Mouse (Mus musculus) liver, embryonic 11.5 days (tissue): ENCODE measurements around the gene Adamtsl2. TPM values are rescaled to one million over a fixed set of nuclear protein-coding genes. Genes with fewer than 3 reads are reported as not detected.
A peak's percentile ranks its signal among the peaks of the same experiment; 100 is the strongest.

Source experiments
- ATAC-seq: fragments of 200-750 bp; cut with Nextera tagmentation; replicated peaks from 2 replicates; pipeline ENCODE4 v1.8.0; 2017; ENCODE audit warnings: moderate number of reproducible peaks, mild to moderate bottlenecking, moderate TSS enrichment, moderate library complexity; ENCODE audit not compliant: low FRiP score
- DNase-seq: peaks from one replicate; pipeline ENCODE4 v3.0.0-alpha.2; 2017; ENCODE audit warnings: low spot score
- H3K27ac ChIP-seq: fragments of 300-500 bp; sonication (generic); 2 replicates; pipeline ENCODE4 v1.5.1; 2014; ENCODE audit warnings: mild to moderate bottlenecking, low read depth, low read length, control low read depth
- H3K27me3 ChIP-seq: fragments of 300-500 bp; sonication (generic); replicated peaks from 2 replicates; pipeline ENCODE4 v1.6.1; 2014; ENCODE audit warnings: low read length, mixed read lengths; ENCODE audit not compliant: control insufficient read depth, insufficient read depth
- H3K36me3 ChIP-seq: fragments of 300-500 bp; sonication (generic); 2 replicates; pipeline ENCODE4 v1.6.1; 2014; ENCODE audit warnings: mild to moderate bottlenecking, low read length, moderate library complexity, mixed read lengths; ENCODE audit not compliant: control insufficient read depth, insufficient read depth
- H3K4me1 ChIP-seq: fragments of 300-500 bp; sonication (generic); replicated peaks from 2 replicates; pipeline ENCODE4 v1.6.1; 2014; ENCODE audit warnings: low read length, mixed read lengths; ENCODE audit not compliant: control insufficient read depth, insufficient read depth
- H3K4me2 ChIP-seq: fragments of 300-500 bp; sonication (generic); 2 replicates; pipeline ENCODE4 v1.6.1; 2014; ENCODE audit warnings: mild to moderate bottlenecking, control low read depth, moderate library complexity
- H3K4me3 ChIP-seq: fragments of 300-500 bp; sonication (generic); 2 replicates; pipeline ENCODE4 v1.5.1; 2014; ENCODE audit warnings: low read depth, low read length, control low read depth
- H3K9ac ChIP-seq: fragments of 300-500 bp; sonication (generic); 2 replicates; pipeline ENCODE4 v1.6.1; 2014; ENCODE audit warnings: low read depth, low read length, control low read depth
- H3K9me3 ChIP-seq: fragments of 300-500 bp; sonication (generic); 2 replicates; pipeline ENCODE4 v1.6.1; 2016; ENCODE audit warnings: low read length, inconsistent platforms, mixed read lengths; ENCODE audit not compliant: control insufficient read depth
- WGBS: fragments of 180-500 bp; shearing (Covaris S2); extraction: QIAGEN DNeasy Blood & Tissue Kit; methylation state at CpG from one replicate; pipeline ENCODE4 v1.1.7; 2014; 5-methylcytosine and 5-hydroxymethylcytosine counted together
- polyA plus RNA-seq: library from polyadenylated mRNA; unstranded; fragments of >200 nt; fragmentation: Nextera tagmentation; extraction: Ambion mirVana; gene quantifications from 2 replicates; pipeline ENCODE4 v1.2.1, GENCODE M21; 2014

Adamtsl2 gene
- polyA plus RNA-seq, 1 experiment from 2014 or later: 3.5 TPM

- ATAC-seq (no peak), DNase-seq (no peak)
- Histone ChIP-seq H3K27me3 (no peaks in the 10 kb centered on the region; the same call in 1 of the 2 replicates), H3K27ac (no peak overlapping the region), H3K9ac (no peak overlapping the region), H3K9me3 (no peaks in the 10 kb centered on the region), H3K36me3 (no peaks in the 10 kb centered on the region), H3K4me3 (no peak overlapping the region), H3K4me1 (no peaks in the 10 kb centered on the region), H3K4me2 (no peak overlapping the region)
- 83% methylated on average over 10 of the region's 10 CpGs for WGBS
These were observed 35.0 kb downstream of the Adamtsl2 start for GRCm38 (mm10) chr2:27114169-27114568.

- Histone ChIP-seq H3K4me3 (no peak overlapping the region), H3K27me3 (no peaks in the 10 kb centered on the region; the same call in 1 of the 2 replicates), H3K4me2 (no peak overlapping the region), H3K9me3 (no peaks in the 10 kb centered on the region), H3K36me3 (no peaks in the 10 kb centered on the region), H3K9ac (no peak overlapping the region), H3K4me1 (no peaks in the 10 kb centered on the region; the same call in 1 of the 2 replicates), H3K27ac (no peak overlapping the region)
- WGBS: 51% methylated on average over 4 of the region's 4 CpGs
- ATAC-seq (no peak), DNase-seq (no peak)
These were observed 39.3 kb downstream of the Adamtsl2 start for GRCm38 (mm10) chr2:27118452-27118851.

GRCm38 (mm10) chr2:27119766-27120165, 40.6 kb downstream of the Adamtsl2 start:
- H3K4me2 ChIP-seq: no peak overlapping the region
- ATAC-seq (no peak), DNase-seq (no peak)
- H3K4me1 ChIP-seq: no peaks in the 10 kb centered on the region; the same call in 1 of the 2 replicates
- H3K9ac ChIP-seq: no peak overlapping the region
- no peaks in the 10 kb centered on the region for H3K36me3 ChIP-seq
- H3K27me3 ChIP-seq: no peaks in the 10 kb centered on the region; the same call in 1 of the 2 replicates
- no peak overlapping the region for H3K4me3 ChIP-seq
- no peak overlapping the region for H3K27ac ChIP-seq
- H3K9me3 ChIP-seq: no peaks in the 10 kb centered on the region
- WGBS: 80% methylated on average over 2 of the region's 2 CpGs

GRCm38 (mm10) chr2:27120241-27120641, 41.1 kb downstream of the Adamtsl2 start:
- Histone ChIP-seq H3K4me1 (no peaks in the 10 kb centered on the region; the same call in 1 of the 2 replicates), H3K36me3 (no peaks in the 10 kb centered on the region), H3K27me3 (no peaks in the 10 kb centered on the region; the same call in 1 of the 2 replicates), H3K4me2 (no peak overlapping the region), H3K9me3 (no peaks in the 10 kb centered on the region), H3K9ac (no peak overlapping the region), H3K4me3 (no peak overlapping the region), H3K27ac (no peak overlapping the region)
- ATAC-seq: no peak
- 80% methylated on average over 8 of the region's 8 CpGs for WGBS
- no peak for DNase-seq

- Histone ChIP-seq H3K4me3 (no peak overlapping the region), H3K4me2 (no peak overlapping the region), H3K27me3 (no peaks in the 10 kb centered on the region; the same call in 1 of the 2 replicates), H3K4me1 (no peaks in the 10 kb centered on the region; the same call in 1 of the 2 replicates), H3K27ac (no peak overlapping the region), H3K9me3 (no peaks in the 10 kb centered on the region), H3K9ac (no peak overlapping the region), H3K36me3 (no peaks in the 10 kb centered on the region)
- WGBS: 18% methylated on average over 9 of the region's 9 CpGs
- no peak for ATAC-seq
- no peak for DNase-seq
These were observed 42.6 kb downstream of the Adamtsl2 start for GRCm38 (mm10) chr2:27121626-27122355.

- ATAC-seq: no peak
- Histone ChIP-seq H3K36me3 (no peaks in the 10 kb centered on the region), H3K4me2 (no peak overlapping the region), H3K4me3 (no peak overlapping the region), H3K27me3 (no peaks in the 10 kb centered on the region; the same call in 1 of the 2 replicates), H3K4me1 (no peaks in the 10 kb centered on the region; the same call in 1 of the 2 replicates), H3K27ac (no peak overlapping the region), H3K9me3 (no peaks in the 10 kb centered on the region), H3K9ac (no peak overlapping the region)
- DNase-seq: no peak
- WGBS: 73% methylated on average over 9 of the region's 9 CpGs
These were observed 43.4 kb downstream of the Adamtsl2 start for GRCm38 (mm10) chr2:27122578-27122977.

GRCm38 (mm10) chr2:27123121-27123520, 43.9 kb downstream of the Adamtsl2 start:
- H3K36me3 ChIP-seq: no peaks in the 10 kb centered on the region
- H3K4me1 ChIP-seq: no peaks in the 10 kb centered on the region; the same call in 1 of the 2 replicates
- WGBS: 83% methylated on average over 4 of the region's 4 CpGs
- no peak overlapping the region for H3K9ac ChIP-seq
- H3K27me3 ChIP-seq: no peaks in the 10 kb centered on the region; the same call in 1 of the 2 replicates
- DNase-seq (no peak), ATAC-seq (no peak)
- no peak overlapping the region for H3K27ac ChIP-seq
- no peaks in the 10 kb centered on the region for H3K9me3 ChIP-seq
- no peak overlapping the region for H3K4me2 ChIP-seq
- no peak overlapping the region for H3K4me3 ChIP-seq

DNA sequence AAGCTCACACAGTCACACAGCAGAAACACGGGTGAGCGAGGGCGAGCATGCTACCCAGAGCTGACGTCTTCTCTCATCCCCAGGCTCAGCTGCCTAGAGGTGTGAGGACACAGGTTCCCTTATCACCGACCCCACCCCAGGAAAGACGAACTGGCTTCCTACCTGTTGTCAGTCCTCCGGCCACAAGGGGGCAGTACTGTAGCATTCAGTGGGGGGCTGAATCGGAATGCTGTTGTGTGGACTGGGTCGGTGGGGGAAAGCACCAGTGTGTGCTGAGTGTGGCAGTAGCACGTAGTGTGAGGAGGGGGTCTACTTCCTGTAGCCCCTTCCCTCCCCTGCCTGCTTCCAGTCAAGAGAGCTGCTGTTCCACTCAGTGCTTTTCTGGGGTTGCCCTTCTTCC, 46.8 kb downstream of the Adamtsl2 start:
- H3K9ac ChIP-seq: no peak overlapping the region
- H3K4me3 ChIP-seq: no peak overlapping the region
- H3K36me3 ChIP-seq: no peaks in the 10 kb centered on the region
- no peaks in the 10 kb centered on the region for H3K27me3 ChIP-seq
- H3K9me3 ChIP-seq: no peaks in the 10 kb centered on the region
- DNase-seq: peak; percentile 43
- 26% methylated on average over 10 of the region's 10 CpGs for WGBS
- H3K27ac ChIP-seq: no peak overlapping the region
- no peak overlapping the region for H3K4me2 ChIP-seq
- H3K4me1 ChIP-seq: no peaks in the 10 kb centered on the region; the same call in 1 of the 2 replicates
- no peak for ATAC-seq

DNA sequence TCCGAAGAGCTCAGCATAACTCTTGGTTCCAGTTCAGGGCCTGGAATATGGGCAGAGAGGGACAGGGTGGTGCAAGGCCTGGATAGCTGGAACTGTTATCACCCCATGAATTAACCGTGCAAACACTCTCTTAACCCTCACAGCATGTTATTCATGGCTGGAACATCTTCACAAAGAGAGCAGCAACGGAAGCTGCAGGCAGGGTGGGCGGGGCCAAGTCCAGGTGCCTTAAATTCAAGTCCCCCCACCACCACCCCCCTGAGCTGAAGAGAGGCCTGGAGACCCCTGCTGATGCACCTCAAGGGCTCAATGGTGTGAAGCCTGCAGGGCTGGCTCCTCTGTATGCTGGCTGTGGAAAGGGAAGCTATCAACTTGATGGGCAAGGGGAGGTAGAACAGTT, 47.3 kb downstream of the Adamtsl2 start:
- no peak overlapping the region for H3K4me2 ChIP-seq
- no peaks in the 10 kb centered on the region for H3K27me3 ChIP-seq
- ATAC-seq: no peak
- no peaks in the 10 kb centered on the region for H3K36me3 ChIP-seq
- no peak overlapping the region for H3K27ac ChIP-seq
- H3K9me3 ChIP-seq: no peaks in the 10 kb centered on the region
- no peaks in the 10 kb centered on the region; the same call in 1 of the 2 replicates for H3K4me1 ChIP-seq
- no peak overlapping the region for H3K4me3 ChIP-seq
- H3K9ac ChIP-seq: no peak overlapping the region
- DNase-seq: no peak
- 51% methylated on average over 4 of the region's 4 CpGs for WGBS
